Mouse (Mus musculus): ENCODE results near the gene Flvcr1.

- TF ChIP-seq CTCF (IDR thresholded peaks at IDR 0.05) (no peak), EP300 (IDR thresholded peaks at IDR 0.05) (no peak)
Observed at GRCm38 (mm10) chr1:190964992-190965780, 60.8 kb downstream of the Flvcr1 start.

Data from lung, postnatal 0 days (tissue).